Mouse (Mus musculus) liver, embryonic 15.5 days (tissue): ENCODE data around the gene Igfn1. TPM values are rescaled to one million over a fixed set of nuclear protein-coding genes. Genes with fewer than 3 reads are reported as not detected.

Source experiments
- polyA plus RNA-seq: library from polyadenylated mRNA; unstranded; fragments of >200 nt; fragmentation: Nextera tagmentation; extraction: Ambion mirVana; gene quantifications from 2 replicates; pipeline ENCODE4 v1.2.1, GENCODE M21; 2015

The Igfn1 gene
- polyA plus RNA-seq, 1 experiment from 2014 or later: not detected

Other genes with a start within 250 kb of the Igfn1 start
- 6.2 and 6.7 TPM in 2 replicates for gene Phlda3, start 240.2 kb downstream of the Igfn1 start, polyA plus RNA-seq
- 15.5 and 23.2 TPM in 2 replicates for gene Tnni1, start 226.9 kb downstream of the Igfn1 start, polyA plus RNA-seq
- 0.30 and 0.56 TPM in 2 replicates for gene Lad1, start 187.7 kb downstream of the Igfn1 start, polyA plus RNA-seq
- 8.0 and 11.4 TPM in 2 replicates for gene Tnnt2, start 170.0 kb downstream of the Igfn1 start, polyA plus RNA-seq
- 0.05 TPM in 1 of 2 replicates, not detected in the other for gene Pkp1, start 87.1 kb downstream of the Igfn1 start, polyA plus RNA-seq
- 81.4 and 95.3 TPM in 2 replicates for gene Tmem9, start 1.8 kb upstream of the Igfn1 start, polyA plus RNA-seq
- gene Ascl5, start 44.5 kb upstream of the Igfn1 start, polyA plus RNA-seq: not detected in 2 replicates
- gene Cacna1s, start 46.4 kb upstream of the Igfn1 start, polyA plus RNA-seq: 0.36 and 0.52 TPM in 2 replicates
- gene Kif21b, start 125.0 kb upstream of the Igfn1 start, polyA plus RNA-seq: 1.1 and 1.5 TPM in 2 replicates
- not detected in 2 replicates for gene Mroh3, start 206.5 kb upstream of the Igfn1 start, polyA plus RNA-seq
- 0.18 and 0.31 TPM in 2 replicates for gene Inava, start 227.9 kb upstream of the Igfn1 start, polyA plus RNA-seq